Mouse (Mus musculus) spleen, adult 12 weeks (tissue): ENCODE results near the gene Prnp.

ENCODE experiments used
- DNase-seq: peaks from one replicate; pipeline ENCODE4 v3.0.0; 2022; ENCODE audit warnings: low spot score

The Prnp gene

GRCm38 (mm10) chr2:131948916-131949639 is 39.4 kb downstream of the Prnp start:
- no peak for DNase-seq

GRCm38 (mm10) chr2:131949767-131950597 is 40.3 kb downstream of the Prnp start:
- no peak for DNase-seq

GRCm38 (mm10) chr2:131950598-131951095 is 40.9 kb downstream of the Prnp start, which contains the start of gene Prnd:
Gene Prnd (plus strand): TSS chr2:131950861.
- DNase-seq, result no peak

- no peak for DNase-seq
These were observed 42.7 kb downstream of the Prnp start for GRCm38 (mm10) chr2:131952456-131952855.

- DNase-seq, result no peak
These were observed 43.3 kb downstream of the Prnp start for GRCm38 (mm10) chr2:131952961-131953538.

GRCm38 (mm10) chr2:131953711-131954110 is 44.0 kb downstream of the Prnp start:
- no peak for DNase-seq

- no peak for DNase-seq
These were observed 45.1 kb downstream of the Prnp start for GRCm38 (mm10) chr2:131954835-131955234.

- no peak for DNase-seq
These were observed 45.5 kb downstream of the Prnp start for GRCm38 (mm10) chr2:131955264-131955663.

GRCm38 (mm10) chr2:131956336-131957256 is 46.9 kb downstream of the Prnp start:
- no peak for DNase-seq

GRCm38 (mm10) chr2:131957731-131958222 is 48.0 kb downstream of the Prnp start:
- DNase-seq, result no peak

GRCm38 (mm10) chr2:131961671-131962070 is 51.9 kb downstream of the Prnp start:
- DNase-seq, result no peak

GRCm38 (mm10) chr2:131970597-131970996 is 60.9 kb downstream of the Prnp start:
- DNase-seq, result no peak

- no peak for DNase-seq
These were observed 61.4 kb downstream of the Prnp start for GRCm38 (mm10) chr2:131971098-131971497.

- DNase-seq, result no peak
These were observed 66.9 kb downstream of the Prnp start for GRCm38 (mm10) chr2:131976663-131977062.

GRCm38 (mm10) chr2:131980866-131981265 is 71.1 kb downstream of the Prnp start:
- DNase-seq, result no peak

GRCm38 (mm10) chr2:131982546-131983196 is 72.9 kb downstream of the Prnp start:
- DNase-seq, result no peak

- no peak for DNase-seq
These were observed 78.2 kb downstream of the Prnp start for GRCm38 (mm10) chr2:131987950-131988349.
